Mouse (Mus musculus) layer of hippocampus, adult 8-10 months (tissue): ENCODE data around the gene 1700020D05Rik. TPM values are rescaled to one million over a fixed set of nuclear protein-coding genes. Genes with fewer than 3 reads are reported as not detected.
A peak's percentile ranks its signal among the peaks of the same experiment; 100 is the strongest.

Source experiments
- DNase-seq, 2 experiments: peaks; one replicate each; pipeline ENCODE4 v3.0.0; 2022; ENCODE audit warnings: low spot score in 2 of 2
- total RNA-seq, 4 experiments: library from RNA; stranded (reverse); gene quantifications; 2 replicates each; pipeline ENCODE4 v1.2.4; 2022

1700020D05Rik gene
- total RNA-seq, 4 experiments from 2014 or later, result 7.4 to 12.1 (median 9.6) TPM

GRCm38 (mm10) chr19:5477004-5477667 is 26.5 kb downstream of the 1700020D05Rik start:
- no peak for DNase-seq

DNA sequence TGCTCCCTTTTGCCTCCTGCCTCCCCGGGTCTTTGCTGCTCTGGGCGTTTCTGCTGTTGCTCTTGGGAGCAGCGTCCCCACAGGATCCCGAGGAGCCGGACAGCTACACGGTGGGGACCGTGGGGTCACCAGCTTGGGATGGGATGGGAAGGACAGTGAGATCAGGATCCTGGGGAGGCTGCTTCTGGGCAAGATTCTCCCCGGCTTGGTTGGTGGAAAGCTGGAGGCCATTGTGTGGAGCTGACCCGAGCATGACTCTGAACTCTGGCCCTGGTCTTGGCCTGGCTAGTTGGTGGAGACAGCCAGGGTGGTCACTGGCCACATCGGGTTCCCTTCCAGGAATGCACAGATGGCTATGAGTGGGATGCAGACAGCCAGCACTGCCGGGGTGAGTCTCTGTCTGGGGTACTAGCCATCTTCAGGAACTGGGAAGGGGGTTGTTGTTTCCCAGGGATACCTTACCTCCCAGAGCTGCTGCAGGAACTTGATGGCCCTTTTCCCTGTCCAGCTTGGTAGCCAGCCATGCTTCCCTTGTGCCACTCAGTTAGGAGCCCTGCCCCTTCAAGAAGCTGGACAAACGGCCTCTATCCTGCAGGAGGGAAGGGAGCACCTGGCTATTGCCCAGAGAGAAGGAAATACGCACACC is 28.4 kb downstream of the 1700020D05Rik start:
- DNase-seq, result no peak

DNA sequence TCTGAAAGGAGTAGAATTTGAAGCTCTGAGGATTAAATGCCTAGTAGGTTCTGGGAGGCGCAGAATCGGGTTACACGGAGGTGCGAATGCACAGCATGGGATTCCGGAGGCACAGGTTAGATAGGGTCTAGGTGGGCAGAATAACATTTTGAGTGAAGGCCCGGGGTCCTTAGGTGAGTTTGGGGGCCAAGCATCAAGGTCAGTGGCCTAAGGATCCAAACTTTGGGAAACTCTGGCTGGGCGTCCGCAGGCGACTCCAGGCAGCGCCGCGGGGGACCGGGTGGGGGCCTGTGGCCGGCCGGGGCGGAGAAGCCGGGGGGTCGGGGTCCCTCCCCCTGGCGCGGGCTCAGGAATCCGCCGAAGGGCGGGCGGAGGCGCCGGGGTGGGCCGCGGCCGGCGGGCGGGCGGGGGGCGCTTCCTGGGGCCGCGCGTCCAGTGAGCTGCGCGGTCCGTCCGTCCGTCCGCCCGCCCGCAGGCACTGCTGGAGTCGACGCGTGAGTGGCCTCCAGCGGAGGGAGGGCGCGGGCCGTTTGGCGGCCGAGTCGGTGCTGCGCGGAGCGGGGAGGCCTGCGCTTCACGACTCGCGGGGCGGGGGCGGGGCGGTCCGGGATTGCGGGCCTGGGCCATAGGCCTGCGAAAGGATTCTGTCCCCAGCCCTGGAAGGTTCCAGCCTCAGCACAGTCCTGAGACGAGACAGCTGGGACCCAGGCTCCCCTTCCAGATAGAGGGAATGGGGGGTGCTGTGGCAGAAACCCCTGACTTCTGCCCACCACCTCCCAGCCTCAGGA is 29.1 kb downstream of the 1700020D05Rik start:
- DNase-seq, result no peak

- no peak for DNase-seq
Measured at GRCm38 (mm10) chr19:5473720-5474119, 29.9 kb downstream of the 1700020D05Rik start, which contains the start of gene Efemp2. Efemp2 (plus strand) TSS chr19:5473954.

DNA sequence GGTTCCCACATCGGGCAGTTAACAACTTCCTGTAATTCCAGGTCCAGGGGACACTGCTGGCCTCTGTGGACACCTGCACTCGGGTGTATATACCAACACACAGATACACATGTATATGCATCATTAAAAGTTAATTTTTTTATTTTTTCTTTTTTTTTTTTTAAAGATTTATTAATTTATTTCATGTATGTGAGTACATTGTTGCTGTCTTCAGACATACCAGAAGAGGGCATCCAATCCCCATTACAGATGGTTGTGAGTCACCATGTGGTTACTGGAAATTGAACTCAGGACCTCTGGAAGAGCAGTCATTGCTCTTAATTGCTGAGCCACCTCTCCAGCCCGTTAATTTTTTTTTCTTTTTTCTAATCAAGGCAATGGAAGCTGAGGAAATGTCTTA is 30.7 kb downstream of the 1700020D05Rik start:
- no peak for DNase-seq

DNA sequence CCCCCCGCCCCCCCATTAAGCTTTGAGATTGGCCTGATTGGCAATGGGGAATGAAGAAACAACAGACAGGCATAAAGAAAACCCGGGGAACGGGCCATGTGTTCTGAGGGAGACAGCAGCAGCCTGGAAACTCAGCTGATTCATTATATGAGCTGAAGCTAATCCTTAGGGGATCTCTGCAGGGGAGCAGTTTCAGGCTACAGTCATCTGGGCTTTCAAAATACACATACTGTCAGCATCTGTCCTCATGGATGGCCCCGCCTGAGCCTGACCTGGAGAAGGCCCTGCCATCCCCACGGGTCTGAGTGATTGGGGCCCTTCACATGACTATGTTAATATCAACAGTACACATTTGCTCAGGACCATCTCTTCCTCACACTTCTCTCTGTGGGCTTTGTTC is 31.7 kb downstream of the 1700020D05Rik start:
- DNase-seq, result no peak

GRCm38 (mm10) chr19:5468374-5468773 is 35.2 kb downstream of the 1700020D05Rik start, which contains the start of gene Ctsw:
Ctsw (minus strand) TSS chr19:5468507.
- no peak for DNase-seq

GRCm38 (mm10) chr19:5466916-5467500 is 36.6 kb downstream of the 1700020D05Rik start:
- DNase-seq, result no peak

GRCm38 (mm10) chr19:5465037-5465436 is 38.5 kb downstream of the 1700020D05Rik start:
- DNase-seq, result no peak

DNA sequence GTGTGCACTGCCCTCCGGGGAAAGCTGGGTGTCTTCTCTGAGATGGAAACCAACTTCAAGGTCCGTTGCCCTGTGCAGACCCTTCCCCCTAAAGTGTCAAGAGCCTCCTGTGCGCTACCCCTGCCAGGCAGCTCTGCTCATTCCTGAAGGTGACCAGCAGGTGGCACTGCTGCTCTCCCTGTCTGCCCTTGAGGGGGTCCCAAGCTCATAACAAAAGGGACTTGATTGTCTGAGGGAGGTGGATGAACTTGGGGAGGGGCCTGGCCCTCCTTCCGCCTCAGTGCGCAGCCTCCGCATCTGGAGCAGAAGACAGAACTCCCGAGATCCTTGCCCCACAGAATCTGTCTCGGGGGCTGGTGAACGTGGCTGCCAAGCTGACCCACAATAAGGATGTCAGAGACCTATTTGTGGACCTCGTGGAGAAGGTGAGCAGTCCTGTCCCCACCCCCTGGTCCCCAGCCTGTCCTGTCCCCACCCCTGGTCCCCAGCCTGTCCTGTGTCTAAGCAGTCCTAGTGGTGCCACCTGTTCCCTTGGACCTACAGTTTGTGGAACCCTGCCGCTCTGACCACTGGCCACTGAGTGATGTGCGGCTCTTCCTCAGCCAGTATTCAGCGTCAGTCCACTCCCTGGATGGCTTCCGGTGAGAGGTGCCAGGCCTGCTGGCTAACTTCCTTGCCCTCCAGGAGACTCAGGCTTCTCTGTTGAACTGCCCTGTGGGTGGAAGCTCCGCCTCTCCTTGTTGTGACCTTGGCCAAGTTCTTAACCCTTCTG is 39.6 kb downstream of the 1700020D05Rik start:
- DNase-seq, result no peak

- no peak for DNase-seq
Measured at GRCm38 (mm10) chr19:5463212-5463611, 40.4 kb downstream of the 1700020D05Rik start.

DNA sequence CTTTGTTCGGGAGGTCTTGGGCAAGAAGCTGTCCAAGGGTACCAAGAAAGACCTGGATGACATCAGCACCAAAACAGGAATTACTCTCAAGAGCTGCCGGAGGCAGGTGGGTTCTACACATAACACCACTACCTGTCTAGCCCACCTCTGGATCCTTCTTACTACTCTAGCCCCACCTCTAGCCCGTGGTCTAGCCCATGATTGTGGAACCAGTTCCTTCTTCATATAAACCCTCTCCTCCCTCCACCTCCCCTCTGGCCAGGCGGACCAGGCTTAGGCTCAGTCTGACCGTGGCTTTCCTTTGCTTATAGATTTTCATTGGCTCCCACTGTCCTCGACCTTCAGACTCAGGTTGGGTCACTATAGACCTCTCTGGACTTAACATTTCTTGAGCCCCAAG is 42.2 kb downstream of the 1700020D05Rik start:
- no peak for DNase-seq

DNA sequence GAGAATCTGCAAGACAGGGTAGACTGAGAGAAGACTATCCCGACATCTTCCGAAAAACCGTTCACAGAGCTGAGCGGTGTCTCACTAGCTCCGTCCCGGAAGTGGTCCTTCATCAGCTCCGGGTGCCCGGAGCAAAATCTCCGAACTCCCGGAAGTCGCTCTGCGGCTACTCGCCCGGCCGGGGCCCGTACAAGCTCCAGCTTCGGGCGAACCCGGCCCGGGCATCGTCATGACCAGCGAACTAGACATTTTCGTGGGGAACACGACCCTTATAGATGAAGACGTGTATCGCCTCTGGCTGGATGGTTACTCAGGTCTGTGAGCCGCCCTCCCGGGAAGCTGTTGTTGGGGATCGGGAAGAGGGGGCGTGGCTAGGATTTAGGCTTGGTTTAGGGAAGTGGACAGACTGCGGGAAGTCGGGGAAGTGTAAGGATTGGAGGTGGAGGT is 43.1 kb downstream of the 1700020D05Rik start, which contains the start of gene Fibp:
Gene Fibp (plus strand): TSS at position 151 of the 447 bp plus-strand sequence.
- peak; percentile 79 to 87 for DNase-seq

DNA sequence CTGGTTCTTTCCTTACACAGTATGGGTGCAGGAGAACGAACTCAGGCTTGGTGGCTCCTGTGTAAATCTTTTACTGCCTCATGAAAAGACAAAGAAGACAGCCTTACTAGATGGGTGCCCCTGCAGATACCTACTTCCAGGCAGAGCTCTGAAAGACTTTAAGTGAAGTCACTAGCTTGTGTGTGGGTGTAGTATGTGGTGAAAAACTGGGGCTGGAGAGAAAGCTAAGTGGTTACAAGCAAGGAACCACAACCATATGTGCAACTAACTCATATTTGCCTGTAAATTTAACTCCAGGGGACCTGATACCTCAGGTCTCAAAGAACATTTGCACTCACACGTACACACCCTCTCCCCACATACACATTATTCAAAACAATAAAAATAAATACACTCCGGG is 43.7 kb downstream of the 1700020D05Rik start:
- DNase-seq, result no peak

DNA sequence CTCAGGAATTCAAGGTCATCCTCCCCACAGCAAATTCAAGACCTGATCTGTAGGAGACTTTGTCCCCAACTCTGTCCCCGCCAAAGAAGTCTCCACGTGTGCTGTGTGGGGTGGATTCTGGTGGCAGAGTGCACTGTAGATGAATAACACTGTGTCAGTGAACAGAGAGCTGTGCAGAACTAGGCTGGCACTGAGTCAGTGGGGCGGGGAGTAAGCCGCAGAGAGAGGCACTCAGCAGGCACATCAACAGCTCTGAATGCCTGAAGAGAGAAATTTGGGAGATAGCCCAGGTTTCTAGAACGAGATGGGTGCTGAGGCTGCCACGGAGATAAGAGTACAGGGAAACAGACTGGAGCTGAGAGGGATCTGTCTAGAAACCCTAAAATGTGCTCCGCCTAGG is 44.6 kb downstream of the 1700020D05Rik start:
- no peak for DNase-seq

DNA sequence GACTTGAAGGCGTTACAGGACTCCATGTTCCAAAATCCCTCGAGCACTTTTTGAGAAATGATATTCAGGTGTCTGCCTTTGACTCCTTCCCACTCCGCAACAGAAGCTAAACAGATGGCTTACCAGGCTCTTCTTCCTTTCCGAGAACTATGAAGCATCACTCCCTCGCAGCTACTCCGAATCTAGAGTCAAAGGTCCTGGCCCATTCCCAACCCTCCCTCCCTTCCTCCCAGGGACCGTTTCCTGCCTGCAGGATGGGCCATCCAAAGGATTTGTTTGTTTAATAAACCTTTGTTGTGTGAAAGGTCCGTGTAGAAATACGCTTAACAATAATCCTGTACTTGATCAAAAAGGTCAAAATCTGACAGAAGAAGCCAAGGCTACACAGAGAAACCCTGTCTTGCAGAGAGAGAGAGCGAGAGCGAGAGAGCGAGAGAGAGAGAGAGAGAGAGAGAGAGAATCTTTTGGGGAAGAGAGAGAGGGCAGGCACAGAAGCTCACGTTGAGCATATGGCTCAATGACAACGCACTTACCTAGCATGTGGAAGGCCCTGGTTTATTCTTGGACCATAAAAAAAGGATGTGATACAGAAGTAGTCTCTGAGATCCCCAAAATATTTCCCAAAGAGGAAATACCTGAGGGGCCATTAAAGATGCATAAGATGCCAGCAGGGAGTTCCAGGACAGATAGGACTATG is 45.7 kb downstream of the 1700020D05Rik start, which contains the start of gene Ccdc85b:
Gene Ccdc85b (minus strand): TSS at position 149 of the 697 bp plus-strand sequence.
- no peak for DNase-seq

GRCm38 (mm10) chr19:5456922-5457745 is 46.5 kb downstream of the 1700020D05Rik start:
- peak; percentile 95 for DNase-seq

DNA sequence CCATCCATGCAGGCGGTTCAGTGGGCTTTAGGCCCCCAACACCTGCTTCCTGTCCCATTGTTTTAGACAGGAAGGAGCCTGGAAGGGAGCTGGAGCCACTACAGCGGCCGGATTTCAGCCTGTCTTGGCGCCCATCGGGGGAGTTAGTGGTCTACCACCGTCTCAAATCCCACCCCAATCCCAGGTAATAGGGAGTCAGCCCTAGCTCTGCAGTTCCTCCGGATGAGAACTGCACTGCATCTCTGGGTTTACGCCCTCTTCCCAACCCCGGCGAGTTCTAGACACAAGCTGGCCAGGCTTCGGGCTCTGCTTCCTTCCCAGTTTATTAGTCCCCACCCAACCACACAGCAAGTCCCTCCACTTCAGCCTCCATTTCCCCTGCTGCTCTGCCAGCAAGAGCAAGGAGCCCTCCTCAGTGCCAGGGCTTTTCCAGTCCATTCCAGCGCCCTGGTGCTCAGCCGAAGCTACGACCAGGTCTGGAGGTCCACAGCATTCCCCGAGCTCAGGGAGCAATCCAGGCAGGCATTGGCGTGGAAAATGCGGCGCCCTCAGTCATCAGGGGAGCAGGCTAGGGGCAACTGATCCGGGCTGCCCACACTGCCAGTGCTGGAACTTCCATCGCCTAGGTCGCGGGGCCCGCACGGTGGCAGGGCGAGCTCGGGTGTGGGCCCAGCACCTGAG is 47.2 kb downstream of the 1700020D05Rik start:
- DNase-seq, result no peak

DNA sequence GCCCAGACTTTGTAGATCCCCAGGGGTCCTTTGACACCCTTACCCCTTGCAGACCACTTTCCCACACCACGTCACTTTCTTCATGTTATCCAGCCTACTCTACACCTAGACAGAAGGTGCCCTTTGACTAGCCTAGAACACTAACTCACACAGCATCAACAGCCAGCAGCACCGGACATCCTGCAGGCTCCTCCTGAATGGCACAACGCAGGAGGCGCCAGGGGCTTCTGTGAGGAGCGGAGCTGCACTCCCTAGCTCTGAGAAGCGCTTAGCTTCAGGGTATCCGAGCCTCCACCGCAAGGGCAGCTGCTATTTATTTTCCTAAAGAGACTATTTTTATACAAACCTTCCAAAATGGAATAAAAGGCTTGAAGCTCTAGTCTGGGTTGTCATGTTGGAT is 48.0 kb downstream of the 1700020D05Rik start:
- DNase-seq, result no peak
